Mouse (Mus musculus): ENCODE measurements around the gene Apol9b.
"Not testable (repeated sequence)": the region's sequence is repeated elsewhere in the genome, so short reads cannot be mapped to it uniquely, and the experiment has no call there.

The Apol9b gene

GRCm38 (mm10) chr15:77728739-77729138 is at the start of gene Apol9b:
Gene Apol9b, plus strand, starts transcription at chr15:77729039.
- H3K4me3 ChIP-seq (replicated peaks; ENCODE audit: low read length); H3K27me3 ChIP-seq (ENCODE audit: insufficient read depth, low read length): not testable (repeated sequence)

GRCm38 (mm10) chr15:77683944-77684343 is 44.9 kb upstream of the Apol9b start:
- TF ChIP-seq CTCF (conservative IDR thresholded peaks at IDR 0.05; ENCODE audit: low read length), result peak; percentile 30

More at GRCm38 (mm10) chr15:77728739-77729138, at the start of gene Apol9b:
- H3K36me3 ChIP-seq (ENCODE audit: insufficient read depth, low read length); H3K9me3 ChIP-seq (ENCODE audit: low read length); H3K4me1 ChIP-seq (replicated peaks; ENCODE audit: low read depth, low read length): not testable (repeated sequence)

GRCm38 (mm10) chr15:77691532-77692311 is 37.1 kb upstream of the Apol9b start:
- not testable (repeated sequence) for H3K4me3 ChIP-seq (replicated peaks; ENCODE audit: low read length); H3K4me1 ChIP-seq (replicated peaks; ENCODE audit: low read depth, low read length); H3K27me3 ChIP-seq (ENCODE audit: insufficient read depth, low read length); H3K36me3 ChIP-seq (ENCODE audit: insufficient read depth, low read length)
- H3K9me3 ChIP-seq (ENCODE audit: low read length), result peaks cover 11% of the 10 kb centered on the region

More at GRCm38 (mm10) chr15:77683944-77684343, 44.9 kb upstream of the Apol9b start:
- not testable (repeated sequence) for H3K36me3 ChIP-seq (ENCODE audit: insufficient read depth, low read length); H3K4me3 ChIP-seq (replicated peaks; ENCODE audit: low read length); H3K9me3 ChIP-seq (ENCODE audit: low read length); H3K4me1 ChIP-seq (replicated peaks; ENCODE audit: low read depth, low read length); H3K27me3 ChIP-seq (ENCODE audit: insufficient read depth, low read length)

GRCm38 (mm10) chr15:77694687-77695295 is 34.0 kb upstream of the Apol9b start:
- TF ChIP-seq CTCF (conservative IDR thresholded peaks at IDR 0.05; ENCODE audit: low read length), result peak; percentile 49
- not testable (repeated sequence) for H3K36me3 ChIP-seq (ENCODE audit: insufficient read depth, low read length); H3K27me3 ChIP-seq (ENCODE audit: insufficient read depth, low read length); H3K4me1 ChIP-seq (replicated peaks; ENCODE audit: low read depth, low read length); H3K4me3 ChIP-seq (replicated peaks; ENCODE audit: low read length)
- H3K9me3 ChIP-seq (ENCODE audit: low read length), result peaks cover 11% of the 10 kb centered on the region

GRCm38 (mm10) chr15:77698656-77699055 is 30.2 kb upstream of the Apol9b start, which contains the start of gene Apol7e:
Gene Apol7e, plus strand, starts transcription at chr15:77698857.
- not testable (repeated sequence) for H3K4me3 ChIP-seq (replicated peaks; ENCODE audit: low read length); H3K4me1 ChIP-seq (replicated peaks; ENCODE audit: low read depth, low read length); H3K36me3 ChIP-seq (ENCODE audit: insufficient read depth, low read length); H3K9me3 ChIP-seq (ENCODE audit: low read length); H3K27me3 ChIP-seq (ENCODE audit: insufficient read depth, low read length)

GRCm38 (mm10) chr15:77705306-77705705 is 23.5 kb upstream of the Apol9b start:
- not testable (repeated sequence) for H3K27me3 ChIP-seq (ENCODE audit: insufficient read depth, low read length); H3K36me3 ChIP-seq (ENCODE audit: insufficient read depth, low read length); H3K4me1 ChIP-seq (replicated peaks; ENCODE audit: low read depth, low read length); H3K4me3 ChIP-seq (replicated peaks; ENCODE audit: low read length)
- peaks cover 14% of the 10 kb centered on the region for H3K9me3 ChIP-seq (ENCODE audit: low read length)

- H3K4me1 ChIP-seq (replicated peaks; ENCODE audit: low read depth, low read length), result not testable (repeated sequence)
Measured at GRCm38 (mm10) chr15:77708936-77709335, 19.9 kb upstream of the Apol9b start.

GRCm38 (mm10) chr15:77718240-77718639 is 10.6 kb upstream of the Apol9b start:
- not testable (repeated sequence) for H3K36me3 ChIP-seq (ENCODE audit: insufficient read depth, low read length); H3K4me1 ChIP-seq (replicated peaks; ENCODE audit: low read depth, low read length)

More at GRCm38 (mm10) chr15:77708936-77709335, 19.9 kb upstream of the Apol9b start:
- H3K27me3 ChIP-seq (ENCODE audit: insufficient read depth, low read length); H3K36me3 ChIP-seq (ENCODE audit: insufficient read depth, low read length); H3K4me3 ChIP-seq (replicated peaks; ENCODE audit: low read length): not testable (repeated sequence)
- H3K9me3 ChIP-seq (ENCODE audit: low read length), result peaks cover 14% of the 10 kb centered on the region

GRCm38 (mm10) chr15:77721509-77721908 is 7.3 kb upstream of the Apol9b start:
- H3K4me1 ChIP-seq (replicated peaks; ENCODE audit: low read depth, low read length); H3K27me3 ChIP-seq (ENCODE audit: insufficient read depth, low read length); H3K36me3 ChIP-seq (ENCODE audit: insufficient read depth, low read length); H3K9me3 ChIP-seq (ENCODE audit: low read length); H3K4me3 ChIP-seq (replicated peaks; ENCODE audit: low read length): not testable (repeated sequence)

More at GRCm38 (mm10) chr15:77718240-77718639, 10.6 kb upstream of the Apol9b start:
- not testable (repeated sequence) for H3K9me3 ChIP-seq (ENCODE audit: low read length); H3K27me3 ChIP-seq (ENCODE audit: insufficient read depth, low read length); H3K4me3 ChIP-seq (replicated peaks; ENCODE audit: low read length)

GRCm38 (mm10) chr15:77724208-77724911 is 4.5 kb upstream of the Apol9b start:
- not testable (repeated sequence) for H3K36me3 ChIP-seq (ENCODE audit: insufficient read depth, low read length); H3K4me1 ChIP-seq (replicated peaks; ENCODE audit: low read depth, low read length); H3K9me3 ChIP-seq (ENCODE audit: low read length); H3K27me3 ChIP-seq (ENCODE audit: insufficient read depth, low read length); H3K4me3 ChIP-seq (replicated peaks; ENCODE audit: low read length)

- H3K27me3 ChIP-seq (ENCODE audit: insufficient read depth, low read length); H3K9me3 ChIP-seq (ENCODE audit: low read length); H3K4me3 ChIP-seq (replicated peaks; ENCODE audit: low read length); H3K4me1 ChIP-seq (replicated peaks; ENCODE audit: low read depth, low read length); H3K36me3 ChIP-seq (ENCODE audit: insufficient read depth, low read length): not testable (repeated sequence)
Measured at GRCm38 (mm10) chr15:77725393-77726020, 3.3 kb upstream of the Apol9b start.
